Mouse (Mus musculus) urinary bladder, postnatal 4 days (tissue): ENCODE results near the gene Golt1b.
"Not testable (repeated sequence)": the region's sequence is repeated elsewhere in the genome, so short reads cannot be mapped to it uniquely, and the experiment has no call there.

Experiments
- DNase-seq, 2 experiments: peaks; one replicate each; pipeline ENCODE4 v3.0.0; 2021 to 2022; ENCODE audit warnings: low spot score in 2 of 2

Gene Golt1b

DNA sequence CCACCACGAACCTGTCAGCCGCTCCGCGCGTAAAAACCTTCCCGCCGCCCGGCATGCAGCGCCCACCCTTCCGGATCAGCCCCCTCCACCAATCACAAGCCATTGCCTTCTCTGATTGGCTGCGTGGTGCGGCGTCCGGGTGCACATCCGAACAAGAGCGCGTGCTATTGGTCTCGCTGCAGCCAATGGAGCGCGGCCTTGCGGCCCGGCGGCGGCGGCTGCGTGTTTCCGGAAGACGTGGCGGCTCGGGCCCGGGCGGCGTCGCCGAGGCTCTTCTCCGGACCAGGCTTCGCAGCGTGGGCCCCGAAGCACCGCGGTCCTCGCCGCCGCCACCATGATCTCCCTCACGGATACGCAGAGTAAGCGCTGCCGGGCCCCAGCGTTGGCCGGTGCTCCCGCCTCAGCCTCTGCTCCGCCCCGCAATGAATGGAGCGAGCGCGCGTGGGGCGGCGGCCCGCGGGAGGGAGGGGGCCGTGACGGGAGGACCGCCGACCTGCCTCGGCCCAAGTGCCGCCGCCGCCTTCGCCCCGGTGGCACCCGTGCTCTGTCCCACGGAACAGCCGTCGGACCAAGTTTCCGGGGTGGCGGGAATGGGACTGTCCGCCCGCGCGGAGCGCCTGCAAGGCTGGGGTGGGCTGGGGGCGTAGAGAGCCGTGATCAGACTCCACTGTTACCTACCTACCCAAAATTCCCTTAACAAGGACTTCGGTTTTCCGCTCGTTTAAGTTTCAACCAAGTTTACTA, at the start of gene Golt1b, which contains the start of gene Recql:
Gene Golt1b, plus strand, starts transcription at position 211 of the 744 bp plus-strand sequence.
Gene Recql, minus strand, starts transcription at position 77 of the 744 bp plus-strand sequence.
- DNase-seq, result peak; percentile 98

GRCm38 (mm10) chr6:142338961-142339360, 48.1 kb upstream of the Golt1b start:
- DNase-seq, result no peak

- no peak for DNase-seq
Measured at GRCm38 (mm10) chr6:142339576-142339975, 47.4 kb upstream of the Golt1b start.

DNA sequence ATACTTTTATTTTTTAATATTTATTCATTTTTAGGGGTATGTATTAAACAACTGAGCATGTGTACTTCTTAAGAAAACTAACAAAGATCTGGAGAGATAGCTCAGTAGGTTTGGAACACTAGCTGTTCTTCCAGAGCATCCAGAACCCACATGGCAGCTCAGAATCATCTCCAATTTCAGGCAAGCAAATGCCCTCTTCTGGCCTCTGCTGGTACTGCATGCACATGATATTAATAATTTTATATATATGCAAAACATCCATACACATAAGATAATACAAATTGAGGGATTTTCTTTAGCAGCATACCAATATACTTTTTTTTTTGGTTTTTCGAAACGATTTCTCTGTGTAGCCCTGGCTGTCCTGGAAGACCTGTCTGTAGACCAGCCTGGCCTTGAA, 43.5 kb upstream of the Golt1b start:
- DNase-seq, result no peak

GRCm38 (mm10) chr6:142345440-142346038, 41.5 kb upstream of the Golt1b start, which contains the start of gene Pyroxd1:
TSS of gene Pyroxd1 (plus strand) at chr6:142345654.
- peak; percentile 75 to 81 for DNase-seq

DNA sequence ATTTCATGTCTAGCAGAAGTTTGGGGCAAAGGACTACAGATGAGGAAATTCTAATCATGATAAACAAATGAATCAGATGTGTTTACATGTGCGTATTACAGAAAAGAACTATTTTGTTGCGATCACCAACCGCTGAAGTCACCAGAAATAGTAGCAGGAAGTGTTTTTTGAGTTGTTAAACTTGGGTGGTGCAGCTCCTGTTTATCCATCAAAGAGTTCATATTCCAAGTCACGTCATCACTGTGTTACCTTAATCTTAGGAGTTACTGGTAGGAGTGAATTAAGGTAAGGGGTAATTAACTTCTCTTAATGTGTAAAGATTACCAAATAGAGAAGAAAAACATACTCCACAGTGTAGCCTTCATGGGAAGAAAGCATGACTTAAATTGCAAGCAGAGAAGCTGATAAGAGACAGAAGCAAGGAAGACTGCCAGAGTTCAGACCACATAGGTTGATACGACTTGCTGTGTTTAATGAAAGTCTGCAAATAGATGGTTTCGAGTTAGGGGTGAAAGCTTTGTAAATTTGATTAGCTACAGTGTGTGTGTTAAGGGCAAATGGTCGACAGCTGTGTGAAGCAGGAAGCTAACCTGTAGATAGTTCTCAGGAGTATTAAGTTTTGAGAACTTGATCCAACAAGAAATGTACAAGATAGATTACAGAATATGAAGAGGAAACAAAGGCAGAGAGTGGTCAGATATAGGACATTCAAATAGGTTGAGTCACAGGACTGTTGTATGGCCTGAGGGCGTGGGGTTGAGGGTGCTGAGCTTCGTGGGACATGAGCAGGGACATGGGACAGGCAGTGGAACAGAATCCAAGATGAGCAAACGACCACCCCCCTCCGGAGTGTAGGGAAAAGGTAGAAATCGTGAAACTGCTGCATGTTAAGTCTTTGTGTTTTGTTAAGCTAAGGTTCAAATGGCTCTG, 40.6 kb upstream of the Golt1b start:
- DNase-seq, result no peak

- DNase-seq, result no peak
Measured at GRCm38 (mm10) chr6:142347431-142348385, 39.3 kb upstream of the Golt1b start.

GRCm38 (mm10) chr6:142352099-142352498, 34.9 kb upstream of the Golt1b start:
- not testable (repeated sequence) for DNase-seq

- no peak for DNase-seq
Measured at GRCm38 (mm10) chr6:142357106-142357505, 29.9 kb upstream of the Golt1b start.

GRCm38 (mm10) chr6:142362036-142362435, 25.0 kb upstream of the Golt1b start:
- DNase-seq, result no peak

GRCm38 (mm10) chr6:142363019-142363576, 23.9 kb upstream of the Golt1b start:
- no peak for DNase-seq

GRCm38 (mm10) chr6:142365742-142366472, 21.1 kb upstream of the Golt1b start:
- no peak for DNase-seq

DNA sequence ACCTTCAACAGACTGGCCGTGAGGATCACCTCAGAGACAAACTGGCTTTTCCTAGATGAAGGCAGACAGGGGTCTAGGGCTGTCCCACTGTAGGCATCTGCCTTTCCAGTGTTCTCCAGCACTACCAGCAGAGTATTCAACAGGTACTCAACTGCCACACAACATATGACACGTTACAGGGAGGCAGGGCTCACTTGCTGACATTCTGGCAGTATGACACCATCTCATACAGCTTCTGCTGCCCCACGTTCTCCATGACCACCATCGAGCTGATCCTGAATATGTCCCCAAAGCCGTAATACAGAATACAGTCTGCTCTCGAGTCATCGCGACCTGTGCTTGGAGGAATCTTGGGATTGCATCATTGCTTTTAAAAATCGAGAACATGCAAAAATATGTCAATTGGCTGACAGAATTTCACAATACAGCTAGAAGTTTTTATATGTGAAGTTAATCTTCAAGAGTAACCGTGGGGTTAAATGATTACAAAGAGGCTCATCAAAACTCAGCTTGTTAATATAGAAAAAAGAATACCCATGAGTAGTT, 20.5 kb upstream of the Golt1b start:
- DNase-seq, result no peak

GRCm38 (mm10) chr6:142367565-142367964, 19.5 kb upstream of the Golt1b start:
- no peak for DNase-seq

- no peak for DNase-seq
Measured at GRCm38 (mm10) chr6:142369568-142369967, 17.5 kb upstream of the Golt1b start.

DNA sequence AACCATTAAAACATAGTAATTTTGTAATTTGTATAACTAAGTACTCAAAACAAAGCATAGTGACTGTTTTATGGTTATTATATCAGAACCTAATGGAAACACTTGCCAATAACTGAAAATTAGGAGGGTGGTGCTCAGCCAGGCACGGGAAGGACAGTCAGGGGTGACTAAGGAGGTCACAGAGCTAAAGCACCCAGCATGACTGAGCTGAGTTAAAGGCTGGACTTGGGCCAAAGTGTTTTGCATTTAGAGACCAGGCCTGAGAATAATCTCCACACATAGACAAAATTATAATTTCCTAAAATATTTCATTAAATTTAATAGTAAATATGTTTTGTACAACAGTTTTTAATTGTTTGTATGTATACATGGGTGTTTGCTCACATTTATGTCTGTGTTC, 9.9 kb upstream of the Golt1b start:
- DNase-seq, result no peak

- DNase-seq, result no peak
Measured at GRCm38 (mm10) chr6:142378576-142379330, 8.3 kb upstream of the Golt1b start.

DNA sequence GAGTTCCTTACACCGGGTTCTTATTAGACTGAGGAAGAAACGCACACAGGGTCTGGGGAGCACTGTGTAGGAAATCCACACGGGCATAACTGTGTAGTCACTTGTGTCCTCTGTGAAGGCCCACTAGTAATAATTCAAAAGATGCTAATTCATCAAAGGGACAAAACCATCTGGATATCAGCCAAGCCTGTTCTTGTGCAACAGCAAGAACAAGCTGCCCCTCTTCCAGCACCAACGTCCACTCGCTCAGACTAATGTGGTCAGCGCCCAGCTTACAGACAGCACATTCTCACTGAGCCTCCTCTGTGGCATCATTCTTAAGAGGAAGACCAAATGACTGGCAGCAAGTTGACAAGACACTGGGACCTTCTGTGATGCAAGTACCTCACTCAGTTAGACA, 7.1 kb upstream of the Golt1b start:
- no peak for DNase-seq

GRCm38 (mm10) chr6:142381615-142382014, 5.4 kb upstream of the Golt1b start:
- no peak for DNase-seq
